Mouse (Mus musculus) C2C12 (cell line): ENCODE measurements around the gene Zfp839. TPM values are rescaled to one million over a fixed set of nuclear protein-coding genes. Genes with fewer than 3 reads are reported as not detected.
A peak's percentile ranks its signal among the peaks of the same experiment; 100 is the strongest.

ENCODE experiments used
- H3K27me3 ChIP-seq: one replicate; pipeline ENCODE4 v1.6.1; 2011; ENCODE audit not compliant: control insufficient read depth, insufficient read depth, insufficient read length
- H3K36me3 ChIP-seq: one replicate; pipeline ENCODE4 v1.6.1; 2011; ENCODE audit not compliant: control insufficient read depth, insufficient read depth
- H3K4me3 ChIP-seq: one replicate; pipeline ENCODE4 v1.5.1; 2011; ENCODE audit warnings: mild to moderate bottlenecking, control low read depth; ENCODE audit not compliant: poor library complexity, insufficient read depth, severe bottlenecking
- H3K79me2 ChIP-seq: one replicate; pipeline ENCODE4 v1.6.1; 2011; ENCODE audit not compliant: control insufficient read depth, insufficient read depth
- H3K79me3 ChIP-seq: one replicate; pipeline ENCODE4 v1.6.1; 2011; ENCODE audit warnings: low read depth, control low read depth
- H3ac ChIP-seq: one replicate; pipeline ENCODE3; 2011; ENCODE audit warnings: low read depth; ENCODE audit not compliant: control insufficient read depth, insufficient read length
- CEBPB ChIP-seq: IDR thresholded peaks from one replicate; pipeline ENCODE4 v1.6.1; 2011; ENCODE audit warnings: low read depth, mild to moderate bottlenecking, control low read depth, moderate library complexity
- CTCF ChIP-seq: IDR thresholded peaks from one replicate; pipeline ENCODE4 v1.5.1; 2011; ENCODE audit not compliant: control insufficient read depth, insufficient read depth, insufficient read length
- FOSL1 ChIP-seq: IDR thresholded peaks from one replicate; pipeline ENCODE4 v1.8.0; 2011; ENCODE audit warnings: mild to moderate bottlenecking, low read length; ENCODE audit not compliant: poor library complexity, insufficient read depth, severe bottlenecking
- MAX ChIP-seq: IDR thresholded peaks from one replicate; pipeline ENCODE4 v1.6.1; 2011; ENCODE audit warnings: mild to moderate bottlenecking, control low read depth
- MYOD1 ChIP-seq: IDR thresholded peaks from one replicate; pipeline ENCODE4 v1.6.1; 2011; ENCODE audit warnings: low read depth; ENCODE audit not compliant: control insufficient read depth, insufficient read length
- MYOG ChIP-seq: IDR thresholded peaks from one replicate; pipeline ENCODE4 v1.6.1; 2011; ENCODE audit not compliant: control insufficient read depth, insufficient read length; ENCODE audit errors: extremely low read depth
- USF1 ChIP-seq: IDR thresholded peaks from one replicate; pipeline ENCODE4 v1.6.1; 2011; ENCODE audit warnings: low read depth, mild to moderate bottlenecking, control low read depth, moderate library complexity
- long read RNA-seq, 2 experiments: library from polyadenylated mRNA; unstranded; transcript quantifications; one replicate each; pipeline ENCODE4 v2.0.0; 2019 to 2020
- polyA plus RNA-seq: library from polyadenylated mRNA; unstranded; fragments of >200 nt; fragmentation: generic; extraction: Trizol; gene quantifications from one replicate; pipeline ENCODE4 v1.2.1, GENCODE M21; 2012; ENCODE audit warnings: missing spikeins

Zfp839 gene
- 1.2 TPM for polyA plus RNA-seq
- long read RNA-seq, experiment 1: 0 reads
- long read RNA-seq, experiment 2: 0 reads

- Histone ChIP-seq H3K4me3 (peak within 1 kb of the TSS; percentile 75), H3ac (peak within 1 kb of the TSS; percentile 97), H3K79me3 (no peaks in the 10 kb centered on the region), H3K27me3 (no peaks in the 10 kb centered on the region), H3K36me3 (no peaks in the 10 kb centered on the region), H3K79me2 (peaks cover 11% of the 10 kb centered on the region)
- TF ChIP-seq CTCF (no peak), USF1 (no peak), MYOD1 (no peak), FOSL1 (no peak), MAX (no peak), MYOG (no peak), CEBPB (no peak)
Observed at GRCm38 (mm10) chr12:110850010-110850928, at the start of gene Zfp839. TSS of gene Zfp839 (plus strand) at chr12:110850253.

DNA sequence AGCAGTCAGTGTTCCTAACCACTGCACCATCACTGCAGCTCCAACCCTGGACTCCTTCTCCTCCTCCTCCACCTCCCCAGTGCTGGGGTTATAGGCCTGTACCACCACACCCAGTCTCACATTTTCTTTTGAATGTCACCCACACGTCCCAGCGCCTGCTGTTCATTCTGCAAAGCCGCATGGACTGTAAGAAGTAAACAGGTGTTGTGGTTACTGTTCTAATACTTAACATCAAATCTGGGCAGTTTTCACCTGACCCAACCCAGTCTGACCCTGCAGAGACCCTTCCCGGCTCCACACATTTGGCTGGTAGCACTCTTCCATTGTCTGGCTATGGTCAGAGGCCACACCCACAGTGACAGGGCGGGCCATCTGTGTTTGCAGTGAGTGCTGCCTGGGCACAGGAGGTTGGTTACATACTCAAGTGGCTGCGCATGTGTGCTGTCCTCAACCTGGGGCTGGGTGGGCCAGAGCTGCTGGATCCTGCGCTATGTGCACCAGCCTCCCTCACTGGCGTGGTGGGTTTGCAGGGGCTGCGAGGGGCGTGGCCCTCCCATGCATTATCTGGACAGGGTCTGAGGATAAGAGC lies 48.1 kb upstream of the Zfp839 start:
- Histone ChIP-seq H3K4me3 (no peak overlapping the region), H3K79me2 (peaks cover 18% of the 10 kb centered on the region), H3K27me3 (no peaks in the 10 kb centered on the region), H3K36me3 (no peaks in the 10 kb centered on the region), H3ac (no peak overlapping the region), H3K79me3 (peaks cover 3% of the 10 kb centered on the region)
- TF ChIP-seq MYOG (no peak), MYOD1 (no peak), FOSL1 (no peak), MAX (no peak), CTCF (no peak), USF1 (no peak), CEBPB (no peak)

- no peak overlapping the region for H3K4me3 ChIP-seq
- H3K79me3 ChIP-seq: peaks cover 3% of the 10 kb centered on the region
- no peaks in the 10 kb centered on the region for H3K36me3 ChIP-seq
- peaks cover 18% of the 10 kb centered on the region for H3K79me2 ChIP-seq
- TF ChIP-seq USF1 (no peak), MYOD1 (no peak)
- H3K27me3 ChIP-seq: no peaks in the 10 kb centered on the region
- H3ac ChIP-seq: no peak overlapping the region
Observed at GRCm38 (mm10) chr12:110802674-110803297, 47.3 kb upstream of the Zfp839 start.

- TF ChIP-seq MAX: no peak
- no peak for TF ChIP-seq MYOG
- no peak for TF ChIP-seq CEBPB
- TF ChIP-seq CTCF: no peak
- TF ChIP-seq MYOD1: no peak
- TF ChIP-seq USF1: no peak
- no peak for TF ChIP-seq FOSL1
- no peaks in the 10 kb centered on the region for H3K27me3 ChIP-seq
Observed at GRCm38 (mm10) chr12:110804261-110804660, 45.8 kb upstream of the Zfp839 start.

DNA sequence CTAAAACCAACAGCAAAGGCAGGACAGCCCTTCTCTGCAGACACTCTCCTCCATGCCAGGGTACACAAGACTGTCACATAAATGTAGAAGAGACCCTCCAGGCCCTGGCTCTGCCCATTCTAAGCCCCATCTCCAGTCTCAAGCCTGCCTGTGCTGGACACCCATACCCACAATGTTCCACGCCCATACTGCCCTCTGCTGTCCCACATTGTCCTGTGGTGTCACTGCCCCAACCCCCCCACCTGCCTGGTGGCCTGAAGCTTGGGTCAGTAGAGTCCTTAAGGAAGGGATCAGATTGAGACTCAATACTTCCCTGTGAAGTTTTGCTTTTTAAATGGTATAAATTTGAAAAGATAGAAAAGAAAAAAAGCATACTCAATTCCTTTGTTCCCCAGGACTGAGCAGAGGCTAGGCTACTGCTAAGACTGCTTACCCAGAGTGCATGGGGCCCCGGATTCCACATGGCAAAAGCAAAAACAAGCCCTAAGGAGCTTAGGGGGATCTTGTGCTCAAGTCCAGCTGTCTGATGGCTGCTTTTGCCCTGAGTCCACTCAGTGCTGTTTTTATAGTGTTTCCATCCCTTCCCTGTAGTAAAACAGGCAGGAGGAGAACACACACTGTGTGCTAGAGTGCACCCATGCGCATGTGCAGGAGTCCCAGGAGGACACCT lies 43.6 kb upstream of the Zfp839 start:
- Histone ChIP-seq H3K27me3 (no peaks in the 10 kb centered on the region), H3ac (no peak overlapping the region), H3K4me3 (no peak overlapping the region), H3K79me3 (no peaks in the 10 kb centered on the region), H3K79me2 (no peaks in the 10 kb centered on the region), H3K36me3 (no peaks in the 10 kb centered on the region)
- TF ChIP-seq MAX (no peak), CEBPB (no peak), FOSL1 (no peak), MYOG (no peak), USF1 (no peak), CTCF (peak; percentile 52), MYOD1 (no peak)

More at GRCm38 (mm10) chr12:110804261-110804660, 45.8 kb upstream of the Zfp839 start:
- Histone ChIP-seq H3K4me3 (no peak overlapping the region), H3K79me3 (peaks cover 3% of the 10 kb centered on the region), H3K36me3 (no peaks in the 10 kb centered on the region), H3ac (no peak overlapping the region), H3K79me2 (peaks cover 6% of the 10 kb centered on the region)
